Mouse (Mus musculus) left cerebral cortex, postnatal 14 days (tissue): ENCODE measurements around the gene Trnt1. TPM values are rescaled to one million over a fixed set of nuclear protein-coding genes. Genes with fewer than 3 reads are reported as not detected.

Source experiments
- total RNA-seq, 2 experiments: library from RNA; stranded (reverse); gene quantifications; 2 replicates each; pipeline ENCODE4 v1.2.3; 2021

Gene Trnt1
- total RNA-seq, 2 experiments from 2014 or later = 52.5 to 55.3 TPM

Other genes with a start within 250 kb of the Trnt1 start
- not detected for gene Il5ra, start 20.1 kb upstream of the Trnt1 start, total RNA-seq
- gene Crbn, start 31.0 kb downstream of the Trnt1 start, total RNA-seq = 10 to 100 TPM; 86.3 to 87.5 TPM